Mouse (Mus musculus) spleen, postnatal 36 days (tissue): ENCODE measurements at regions not wholly inside any gene's neighbourhood (a gene's known extent, or its start where the extent isn't known, plus 50 kb on each side); places are given as distances from the start of the nearest gene placed in this dataset.

Experiments used
- DNase-seq, 2 experiments: peaks; one replicate each; pipeline ENCODE4 v3.0.0; 2022; ENCODE audit warnings: low spot score in 2 of 2, mixed read lengths in 1 of 2

DNA sequence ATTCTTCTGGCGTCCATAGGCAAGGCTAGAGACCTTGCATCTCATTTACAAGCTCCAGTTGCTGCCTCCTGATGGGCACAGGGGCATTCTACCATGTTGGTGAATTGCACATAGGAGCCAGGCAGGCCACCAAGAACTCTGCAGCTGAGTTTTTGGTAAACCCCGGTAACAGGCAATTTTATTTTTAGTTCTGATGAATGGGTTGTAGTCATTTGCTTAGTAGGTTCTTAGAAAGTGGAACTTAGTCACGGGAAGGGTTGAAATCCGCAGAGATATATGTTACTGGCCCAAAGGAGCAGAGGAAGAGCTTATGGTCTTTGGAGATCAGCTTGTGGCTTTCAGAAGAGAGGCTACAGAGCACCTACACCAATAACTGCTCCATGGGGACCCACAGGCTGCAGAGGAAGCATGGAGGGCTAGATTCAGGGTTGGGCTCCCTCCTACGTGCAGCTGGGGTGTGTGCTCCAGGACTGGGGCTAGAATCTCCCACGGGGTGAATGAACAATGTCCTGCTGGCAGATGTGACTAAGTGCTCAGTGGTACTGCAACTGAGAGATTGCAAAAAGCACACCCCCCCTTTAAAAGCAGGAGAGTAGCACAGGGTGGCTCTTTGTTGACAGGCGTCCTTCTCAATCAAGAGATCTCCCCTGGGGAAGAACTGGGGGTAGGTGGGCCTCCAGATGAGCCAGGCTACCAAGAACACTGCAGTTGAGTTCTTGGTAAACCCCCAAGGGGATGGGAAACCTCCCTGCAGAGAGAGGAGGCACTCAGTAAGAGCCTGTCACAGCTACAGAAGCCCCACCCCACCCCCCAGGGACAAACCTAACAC, 65.6 kb upstream of the Med13l start:
- peak in 1 of 2 experiments; percentile 14 for DNase-seq

DNA sequence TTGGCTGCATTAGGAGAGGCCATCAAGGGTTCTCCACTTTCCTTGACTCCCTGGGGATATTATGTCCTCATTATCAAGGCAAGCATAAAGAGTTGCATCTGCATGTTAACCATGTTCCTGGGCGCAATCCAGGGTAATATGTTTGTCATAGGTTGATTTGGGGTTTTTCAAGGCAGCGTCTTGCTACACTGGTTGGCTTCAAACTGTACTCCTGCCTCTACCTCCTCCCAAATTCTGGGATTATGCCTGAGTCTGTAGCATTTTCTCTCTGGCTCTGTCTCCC, 65.1 kb upstream of the Med13l start:
- no peak for DNase-seq

DNA sequence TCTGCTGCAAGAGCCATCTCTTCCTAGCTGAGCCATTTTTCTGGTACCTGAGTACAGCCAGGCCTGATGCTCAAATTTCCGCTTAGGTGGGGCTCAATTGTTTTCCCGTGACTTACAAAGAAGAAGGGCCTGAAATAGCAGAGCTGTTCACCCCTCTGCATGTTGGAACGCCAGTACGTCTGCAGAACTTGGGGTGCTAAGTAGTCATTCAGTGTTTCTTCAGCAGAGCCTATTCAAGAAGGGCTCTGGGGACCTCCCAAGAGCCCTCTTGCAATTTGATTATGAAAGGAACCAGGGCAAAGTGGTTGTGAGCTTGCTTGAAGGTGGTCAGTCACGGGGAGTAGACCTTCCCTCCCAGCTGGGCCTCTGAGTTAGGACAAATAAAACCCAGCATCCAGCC, 58.9 kb upstream of the Med13l start:
- no peak for DNase-seq

DNA sequence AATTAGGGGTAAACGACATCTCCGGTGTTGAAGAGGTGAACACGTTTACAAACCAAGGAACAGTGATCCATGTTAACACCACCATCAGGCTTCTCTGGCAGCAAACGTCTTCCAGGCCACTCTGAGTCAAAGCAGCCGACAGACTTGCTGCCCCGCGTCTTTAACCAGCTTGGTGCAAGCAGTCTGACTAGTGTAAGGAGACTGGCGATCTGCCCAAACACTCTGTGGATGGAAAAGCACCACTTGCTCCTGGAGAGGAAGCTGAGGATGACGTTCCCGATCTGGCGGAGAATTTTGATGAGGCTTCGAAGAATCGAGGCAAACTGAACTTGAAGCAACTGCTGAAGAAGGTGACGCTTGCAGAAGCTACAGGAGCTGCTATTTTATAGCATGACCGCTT, 57.5 kb upstream of the Med13l start:
- DNase-seq = no peak

DNA sequence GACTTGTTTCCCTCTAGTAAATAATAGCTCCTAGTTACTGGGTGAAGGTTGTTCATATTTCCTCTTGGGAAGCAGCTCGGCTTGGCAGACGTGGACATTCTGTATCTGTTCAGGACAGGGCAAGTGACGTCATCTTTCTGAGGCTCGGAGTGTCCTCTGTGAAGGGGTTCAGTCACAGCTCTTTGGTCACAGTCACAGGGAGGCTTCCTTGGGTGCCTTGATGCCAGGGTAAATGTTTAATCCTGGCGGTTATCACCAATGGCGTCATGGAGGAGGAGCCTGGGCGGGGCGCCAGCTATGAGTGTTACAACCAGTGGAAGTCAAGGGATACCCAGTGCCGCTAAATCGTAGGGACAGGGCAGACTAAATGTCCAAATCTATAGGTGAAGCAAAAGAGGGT, 56.3 kb upstream of the Med13l start:
- no peak for DNase-seq

DNA sequence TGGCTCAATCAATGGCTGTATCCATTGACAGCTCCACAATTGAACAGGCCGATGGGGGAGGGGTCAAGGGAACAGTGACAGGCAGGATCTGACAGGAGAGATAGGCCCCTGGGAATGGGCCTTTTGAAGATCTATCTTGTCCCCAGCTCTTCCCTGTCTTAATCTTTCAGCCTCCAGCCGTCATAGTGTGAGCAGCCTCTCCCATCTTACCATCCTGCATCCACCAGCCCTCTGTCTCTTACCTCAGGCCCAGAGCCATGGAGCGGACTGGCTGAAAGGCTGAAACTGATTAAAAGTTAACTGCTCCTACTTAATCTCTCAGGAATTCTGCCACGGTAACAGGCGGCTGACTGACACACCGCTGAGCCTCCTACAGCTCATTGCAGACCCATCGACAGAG, 55.6 kb upstream of the Med13l start:
- DNase-seq = no peak

DNA sequence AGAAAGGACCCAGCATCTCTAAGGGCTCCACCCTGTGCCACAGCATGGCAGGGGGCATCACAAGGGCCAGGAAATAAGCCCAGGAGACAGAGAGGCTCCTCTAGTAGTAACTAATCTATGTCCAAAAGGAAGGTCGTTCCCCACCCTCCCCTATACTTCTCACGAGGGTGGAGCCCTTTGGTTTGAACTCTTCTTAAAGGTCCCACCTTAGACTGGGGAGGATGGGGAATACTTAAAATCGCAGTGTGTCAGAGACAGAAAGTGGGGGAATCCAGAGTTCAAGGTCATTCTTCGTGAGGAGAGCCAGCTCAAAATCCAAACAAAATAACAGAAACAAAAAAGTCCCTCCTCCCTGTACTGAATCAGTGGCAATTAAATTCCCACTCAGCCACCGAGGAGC, 50.6 kb upstream of the Med13l start:
- no peak for DNase-seq
